Mouse (Mus musculus) CH12.LX (cell line): ENCODE results near the gene Cyp4f16. TPM values are rescaled to one million over a fixed set of nuclear protein-coding genes. Genes with fewer than 3 reads are reported as not detected.

Source experiments
- DNase-seq: peaks from one replicate; pipeline ENCODE4 v3.0.0-alpha.2; 2013; ENCODE audit errors: extremely low read depth
- H3K27ac ChIP-seq: 2 replicates; pipeline ENCODE4 v1.5.1; 2012; ENCODE audit warnings: low read depth, mild to moderate bottlenecking, control low read depth, moderate library complexity; ENCODE audit not compliant: insufficient read depth
- H3K27me3 ChIP-seq: replicated peaks from 2 replicates; pipeline ENCODE3; 2012; ENCODE audit warnings: inconsistent platforms
- H3K36me3 ChIP-seq, 2 experiments: replicated peaks in 1 of 2; 2 replicates each; pipeline versions ENCODE3 to v1.6.1; 2012; ENCODE audit warnings: inconsistent platforms in 1 of 2, low read length in 1 of 2, mild to moderate bottlenecking in 1 of 2, mixed read lengths in 1 of 2, moderate library complexity in 1 of 2; ENCODE audit not compliant: control insufficient read depth in 1 of 2, insufficient read depth in 1 of 2
- H3K4me1 ChIP-seq, 2 experiments: 2 replicates each; pipeline ENCODE4 v1.6.1; 2012; ENCODE audit warnings: inconsistent platforms in 1 of 2, moderate library complexity in 1 of 2; ENCODE audit not compliant: insufficient read depth in 2 of 2, control insufficient read depth in 1 of 2
- H3K4me2 ChIP-seq: 2 replicates; pipeline ENCODE4 v1.6.1; 2012; ENCODE audit warnings: low read depth, mild to moderate bottlenecking, control low read depth; ENCODE audit not compliant: poor library complexity, insufficient read depth, severe bottlenecking
- H3K4me3 ChIP-seq, 3 experiments: fragments of 150-350 bp in 1 of 3; sonication (generic) in 1 of 3; replicated peaks in 1 of 3; 2 replicates each; pipeline versions ENCODE3 to v1.5.1; 2011 to 2012; ENCODE audit warnings: low read depth in 2 of 3, low read length in 2 of 3, mild to moderate bottlenecking in 2 of 3, moderate library complexity in 2 of 3, control low read depth in 1 of 3, improper control_type of control experiment in 1 of 3, inconsistent platforms in 1 of 3, mixed read lengths in 1 of 3; ENCODE audit not compliant: poor library complexity in 1 of 3
- H3K79me2 ChIP-seq: replicated peaks from 2 replicates; pipeline ENCODE4 v1.6.1; 2012; ENCODE audit warnings: mild to moderate bottlenecking, moderate library complexity; ENCODE audit not compliant: control insufficient read depth, poor library complexity, insufficient read depth, severe bottlenecking; ENCODE audit errors: extremely low read depth
- H3K9ac ChIP-seq: 2 replicates; pipeline ENCODE4 v1.6.1; 2012; ENCODE audit warnings: low read depth, mild to moderate bottlenecking, control low read depth, moderate library complexity; ENCODE audit not compliant: insufficient read depth
- H3K9me3 ChIP-seq: replicated peaks from 2 replicates; pipeline ENCODE3; 2012; ENCODE audit warnings: low read length, inconsistent platforms, mixed read lengths
- BHLHE40 ChIP-seq: IDR thresholded peaks from 2 replicates; pipeline ENCODE4 v1.6.1; 2011; ENCODE audit warnings: mild to moderate bottlenecking, low read depth, low read length, improper control_type of control experiment
- CHD2 ChIP-seq: IDR thresholded peaks from 2 replicates; pipeline ENCODE4 v1.6.1; 2011; ENCODE audit warnings: low read length, improper control_type of control experiment
- CTCF ChIP-seq, 2 experiments: IDR thresholded peaks in 1 of 2; conservative IDR thresholded peaks in 1 of 2; 2 replicates each; pipeline ENCODE4 v1.5.1; 2011 to 2012; ENCODE audit warnings: low read depth in 2 of 2, low read length in 2 of 2, improper control_type of control experiment in 1 of 2, inconsistent platforms in 1 of 2, mild to moderate bottlenecking in 1 of 2, moderate library complexity in 1 of 2
- E2F4 ChIP-seq: IDR thresholded peaks from 2 replicates; pipeline ENCODE4 v1.6.1; 2011; ENCODE audit warnings: low read depth, low read length, improper control_type of control experiment; ENCODE audit not compliant: insufficient replicate concordance
- ELF1 ChIP-seq: IDR thresholded peaks from 2 replicates; pipeline ENCODE4 v1.6.1; 2014; ENCODE audit warnings: low read depth, mild to moderate bottlenecking, inconsistent platforms, low read length, improper control_type of control experiment
- EP300 ChIP-seq: IDR thresholded peaks from 2 replicates; pipeline ENCODE4 v1.6.1; 2011; ENCODE audit warnings: low read length, improper control_type of control experiment
- ETS1 ChIP-seq: conservative IDR thresholded peaks from 2 replicates; pipeline ENCODE4 v1.6.1; 2012; ENCODE audit warnings: low read depth, mild to moderate bottlenecking, inconsistent platforms, low read length, improper control_type of control experiment, moderate library complexity
- HCFC1 ChIP-seq: IDR thresholded peaks from 2 replicates; pipeline ENCODE4 v1.6.1; 2012; ENCODE audit warnings: low read depth, mild to moderate bottlenecking, inconsistent platforms, low read length, improper control_type of control experiment
- IRF4 ChIP-seq: IDR thresholded peaks from 2 replicates; pipeline ENCODE4 v1.6.1; 2014; ENCODE audit warnings: low read depth, mild to moderate bottlenecking, inconsistent platforms, low read length, improper control_type of control experiment
- JUN ChIP-seq: IDR thresholded peaks from 2 replicates; pipeline ENCODE4 v1.6.1; 2011; ENCODE audit warnings: low read depth, mild to moderate bottlenecking, low read length, improper control_type of control experiment, moderate library complexity; ENCODE audit not compliant: insufficient read depth
- JUND ChIP-seq: conservative IDR thresholded peaks from 2 replicates; pipeline ENCODE4 v1.6.1; 2011; ENCODE audit warnings: low read depth, low read length, improper control_type of control experiment
- MAFK ChIP-seq: IDR thresholded peaks from 2 replicates; pipeline ENCODE4 v1.6.1; 2011; ENCODE audit warnings: low read length, improper control_type of control experiment; ENCODE audit not compliant: insufficient replicate concordance
- MAX ChIP-seq: IDR thresholded peaks from 2 replicates; pipeline ENCODE4 v1.6.1; 2011; ENCODE audit warnings: low read length, improper control_type of control experiment
- MAZ ChIP-seq: IDR thresholded peaks from 2 replicates; pipeline ENCODE4 v1.6.1; 2012; ENCODE audit warnings: low read depth, mild to moderate bottlenecking, inconsistent platforms, low read length, improper control_type of control experiment, moderate library complexity
- MEF2A ChIP-seq: IDR thresholded peaks from 2 replicates; pipeline ENCODE4 v1.6.1; 2014; ENCODE audit warnings: low read depth, mild to moderate bottlenecking, inconsistent platforms, low read length, improper control_type of control experiment, borderline replicate concordance
- MYC ChIP-seq: IDR thresholded peaks from 2 replicates; pipeline ENCODE4 v1.6.1; 2011; ENCODE audit warnings: low read depth, mild to moderate bottlenecking, improper control_type of control experiment, low read length
- NELFE ChIP-seq: IDR thresholded peaks from 2 replicates; pipeline ENCODE4 v1.6.1; 2011; ENCODE audit warnings: low read depth, low read length, improper control_type of control experiment
- NRF1 ChIP-seq: IDR thresholded peaks from 2 replicates; pipeline ENCODE4 v1.6.1; 2014; ENCODE audit warnings: low read depth, mild to moderate bottlenecking, inconsistent platforms, low read length, improper control_type of control experiment, moderate library complexity
- POLR2A ChIP-seq: IDR thresholded peaks from 2 replicates; pipeline ENCODE4 v1.6.1; 2011; ENCODE audit warnings: low read depth, mild to moderate bottlenecking, improper control_type of control experiment, low read length
- POLR2AphosphoS2 ChIP-seq: IDR thresholded peaks from 2 replicates; pipeline ENCODE4 v1.6.1; 2011; ENCODE audit warnings: low read depth, low read length, improper control_type of control experiment
- RAD21 ChIP-seq: IDR thresholded peaks from 2 replicates; pipeline ENCODE4 v1.6.1; 2011; ENCODE audit warnings: low read depth, mild to moderate bottlenecking, low read length, improper control_type of control experiment, moderate library complexity
- SIN3A ChIP-seq: IDR thresholded peaks from 2 replicates; pipeline ENCODE4 v1.6.1; 2012; ENCODE audit warnings: low read length, improper control_type of control experiment, inconsistent platforms
- SMC3 ChIP-seq: IDR thresholded peaks from 2 replicates; pipeline ENCODE4 v1.6.1; 2011; ENCODE audit warnings: low read depth, low read length, improper control_type of control experiment
- TBP ChIP-seq: conservative IDR thresholded peaks from 2 replicates; pipeline ENCODE4 v1.6.1; 2011; ENCODE audit warnings: low read depth, low read length, improper control_type of control experiment
- UBTF ChIP-seq: IDR thresholded peaks from 2 replicates; pipeline ENCODE4 v1.6.1; 2012; ENCODE audit warnings: low read depth, mild to moderate bottlenecking, inconsistent platforms, low read length, improper control_type of control experiment, moderate library complexity
- USF1 ChIP-seq: IDR thresholded peaks from 2 replicates; pipeline ENCODE4 v1.6.1; 2014; ENCODE audit warnings: low read depth, mild to moderate bottlenecking, inconsistent platforms, low read length, improper control_type of control experiment
- ZC3H11A ChIP-seq: IDR thresholded peaks from 2 replicates; pipeline ENCODE4 v1.6.1; 2012; ENCODE audit warnings: low read depth, mild to moderate bottlenecking, inconsistent platforms, low read length, improper control_type of control experiment
- ZKSCAN1 ChIP-seq: IDR thresholded peaks from 2 replicates; pipeline ENCODE4 v1.6.1; 2012; ENCODE audit warnings: low read depth, inconsistent platforms, low read length, improper control_type of control experiment, borderline replicate concordance
- ZMIZ1 ChIP-seq: IDR thresholded peaks from 2 replicates; pipeline ENCODE4 v1.6.1; 2012; ENCODE audit warnings: low read depth, mild to moderate bottlenecking, inconsistent platforms, low read length, improper control_type of control experiment
- ZNF384 ChIP-seq: IDR thresholded peaks from 2 replicates; pipeline ENCODE4 v1.6.1; 2012; ENCODE audit warnings: low read depth, low read length, improper control_type of control experiment, inconsistent platforms
- dilution Hi-C: fragments of 300-500 bp; cut with MboI; formaldehyde crosslinking; loops from 2 replicates; pipeline ENCODE4 v1.14.3; 2020; ENCODE audit warnings: low sequenced_read_pairs; ENCODE audit not compliant: extremely low pct_unique_long_range_greater_than_20kb, extremely low pct_ligation_motif_present
- in situ Hi-C: fragments of 300-500 bp; cut with MboI; formaldehyde crosslinking; loops from 3 replicates; pipeline ENCODE4 v1.14.3; 2019; ENCODE audit warnings: low sequenced_read_pairs, low pct_ligation_motif_present, low pct_unique_long_range_greater_than_20kb, mixed read lengths
- polyA plus RNA-seq: library from polyadenylated mRNA; unstranded; fragments of >175 nt; gene quantifications from 2 replicates; pipeline ENCODE4 v1.2.1, GENCODE M21; 2012; ENCODE audit warnings: low read depth; ENCODE audit not compliant: insufficient read length
- total RNA-seq, 2 experiments: library from RNA; depleted of rRNA; stranded (reverse); fragments of 300-350 nt in 1 of 2; fragments of >200 nt in 1 of 2; gene quantifications; 2 replicates each; pipeline ENCODE4 v1.2.3; 2012 to 2014

Cyp4f16 gene
- total and polyA plus RNA-seq, 3 experiments, result 28.3 to 33.9 (median 30.0) TPM

- Histone ChIP-seq H3K36me3 (no peaks in the 10 kb centered on the region), H3K27me3 (no peaks in the 10 kb centered on the region), H3K79me2 (no peaks in the 10 kb centered on the region), H3K9ac (no peak overlapping the region), H3K4me2 (no peak overlapping the region), H3K4me3 (no peak overlapping the region), H3K27ac (no peak overlapping the region), H3K4me1 (peaks cover 0 to 13% of the 10 kb centered on the region in 2 experiments; a peak in 3 of 4 replicates), H3K9me3 (peaks cover 13% of the 10 kb centered on the region)
- dilution Hi-C loops (no loop called here), in situ Hi-C loops (no loop called here)
- no peak for TF ChIP-seq MAFK
- no peak for TF ChIP-seq NELFE
- TF ChIP-seq EP300, result no peak
- TF ChIP-seq JUND, result no peak
- TF ChIP-seq NRF1, result no peak
- no peak for TF ChIP-seq USF1
- no peak for TF ChIP-seq ETS1
- TF ChIP-seq POLR2A, result no peak
- no peak for TF ChIP-seq ZC3H11A
- TF ChIP-seq ZMIZ1, result no peak
- no peak for TF ChIP-seq POLR2AphosphoS2
- TF ChIP-seq JUN, result no peak
- no peak for TF ChIP-seq MAZ
- TF ChIP-seq SMC3, result no peak
- no peak for TF ChIP-seq CHD2
- TF ChIP-seq ELF1, result no peak
- no peak for TF ChIP-seq TBP
- TF ChIP-seq MYC, result no peak
- DNase-seq, result no peak
Measured at GRCm38 (mm10) chr17:32577496-32578186, 41.3 kb downstream of the Cyp4f16 start.

GRCm38 (mm10) chr17:32596494-32596893 is 60.1 kb downstream of the Cyp4f16 start:
- H3K4me1 ChIP-seq, result peaks cover 0 to 5% of the 10 kb centered on the region in 2 experiments; a peak in 2 of 4 replicates
- DNase-seq, result peak; percentile 78
- in situ Hi-C loops (no loop called here), dilution Hi-C loops (no loop called here)
- H3K27me3 ChIP-seq, result no peaks in the 10 kb centered on the region
- peaks cover 34% of the 10 kb centered on the region for H3K9me3 ChIP-seq
- peak overlapping the region; percentile 22 to 48 (median 42) for H3K4me3 ChIP-seq
- no peaks in the 10 kb centered on the region for H3K36me3 ChIP-seq
- H3K4me2 ChIP-seq, result peak overlapping the region; percentile 42; the same call in 1 of the 2 replicates
- peak overlapping the region; percentile 10 for H3K9ac ChIP-seq
- H3K27ac ChIP-seq, result peak overlapping the region; percentile 24; the same call in 1 of the 2 replicates
- H3K79me2 ChIP-seq, result no peaks in the 10 kb centered on the region
- TF ChIP-seq RAD21 (no peak; the same call in 1 of the 2 replicates), ZC3H11A (no peak), UBTF (no peak), CHD2 (no peak), MAX (0 out of 2 replicates have a peak, but pooled peaks have one; percentile 11), MAFK (no peak), MEF2A (peak; percentile 64; the same call in 1 of the 2 replicates), POLR2AphosphoS2 (no peak), CTCF (conservative IDR thresholded peaks at IDR 0.05 in 1 of 2, IDR thresholded peaks at IDR 0.05 in 1 of 2; ENCODE audit: low read depth in 2 of 2, low read length in 2 of 2) (no peak), ELF1 (0 out of 2 replicates have a peak, but pooled peaks have one; percentile 35), HCFC1 (peak; percentile 49; the same call in 1 of the 2 replicates), IRF4 (peak; percentile 74; the same call in 1 of the 2 replicates), BHLHE40 (peak; percentile 95), ZNF384 (no peak), SMC3 (no peak), EP300 (peak; percentile 58), NELFE (no peak; the same call in 1 of the 2 replicates), MYC (0 out of 2 replicates have a peak, but pooled peaks have one; percentile 38), ZKSCAN1 (no peak), E2F4 (peak; percentile 57; the same call in 1 of the 2 replicates), SIN3A (0 out of 2 replicates have a peak, but pooled peaks have one; percentile 70)
